Mouse (Mus musculus): ENCODE results near the gene Ifih1.

DNA sequence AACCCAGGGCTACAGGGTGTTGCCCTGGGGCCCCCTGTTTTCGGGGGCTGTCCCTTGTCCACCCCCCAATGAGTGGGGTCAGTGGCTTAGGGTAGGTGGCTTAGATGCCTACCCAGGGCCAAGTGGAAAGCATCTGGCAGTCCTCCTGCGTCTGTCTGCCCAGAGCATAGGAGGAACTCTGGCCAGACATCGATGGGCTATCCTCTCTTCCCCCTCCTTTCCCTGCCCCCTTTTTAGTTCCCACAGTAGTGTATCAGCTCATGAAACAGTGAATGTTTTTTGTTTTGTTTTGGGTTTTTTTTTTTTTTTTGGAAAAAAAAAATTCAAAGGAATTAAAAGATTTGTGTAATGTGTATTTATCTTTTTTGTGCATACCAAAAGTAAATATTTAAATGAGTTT lies 54.5 kb downstream of the Ifih1 start:
- no peak for TF ChIP-seq CTCF (conservative IDR thresholded peaks at IDR 0.05; ENCODE audit: low read length)
- TF ChIP-seq POU5F1 (IDR thresholded peaks at IDR 0.05; ENCODE audit: borderline replicate concordance, low read length): no peak
